Mouse (Mus musculus) limb, embryonic 14.5 days (tissue): ENCODE measurements around the gene Gpr3. TPM values are rescaled to one million over a fixed set of nuclear protein-coding genes. Genes with fewer than 3 reads are reported as not detected.

Experiments used
- ATAC-seq: fragments of 200-750 bp; cut with Nextera tagmentation; 2 replicates; pipeline ENCODE4 v1.8.0; 2017; ENCODE audit warnings: low read depth, moderate number of reproducible peaks, moderate TSS enrichment; ENCODE audit not compliant: low FRiP score
- DNase-seq: peaks from one replicate; pipeline ENCODE4 v3.0.0-alpha.2; 2015; ENCODE audit warnings: low spot score
- H3K27ac ChIP-seq: fragments of 300-500 bp; sonication (generic); replicated peaks from 2 replicates; pipeline ENCODE4 v1.5.1; 2014; ENCODE audit warnings: low read depth, mild to moderate bottlenecking, low read length, moderate library complexity, mixed read lengths
- H3K27me3 ChIP-seq: fragments of 300-500 bp; sonication (generic); 2 replicates; pipeline ENCODE4 v1.6.1; 2014; ENCODE audit warnings: low read length, mixed read lengths; ENCODE audit not compliant: control insufficient read depth, insufficient read depth
- H3K36me3 ChIP-seq: fragments of 300-500 bp; sonication (generic); 2 replicates; pipeline ENCODE4 v1.6.1; 2014; ENCODE audit warnings: mild to moderate bottlenecking, low read length, moderate library complexity, mixed read lengths; ENCODE audit not compliant: control insufficient read depth, insufficient read depth
- H3K4me1 ChIP-seq: fragments of 300-500 bp; sonication (generic); 2 replicates; pipeline ENCODE4 v1.6.1; 2014; ENCODE audit warnings: antibody characterized with exemption, low read length, mixed read lengths; ENCODE audit not compliant: control insufficient read depth, insufficient read depth
- H3K4me2 ChIP-seq: fragments of 300-500 bp; sonication (generic); replicated peaks from 2 replicates; pipeline ENCODE4 v1.6.1; 2014; ENCODE audit warnings: low read depth, mild to moderate bottlenecking, low read length, moderate library complexity; ENCODE audit not compliant: severe bottlenecking
- H3K4me3 ChIP-seq: fragments of 300-500 bp; sonication (generic); replicated peaks from 2 replicates; pipeline ENCODE4 v1.5.1; 2014; ENCODE audit warnings: low read length
- H3K9ac ChIP-seq: fragments of 300-500 bp; sonication (generic); 2 replicates; pipeline ENCODE4 v1.6.1; 2014; ENCODE audit warnings: mild to moderate bottlenecking, low read depth, low read length, moderate library complexity; ENCODE audit not compliant: severe bottlenecking
- H3K9me3 ChIP-seq: fragments of 300-500 bp; sonication (generic); 2 replicates; pipeline ENCODE4 v1.6.1; 2016; ENCODE audit warnings: low read length; ENCODE audit not compliant: control insufficient read depth
- POLR2A ChIP-seq: fragments of 200-500 bp; IDR thresholded peaks from 2 replicates; pipeline ENCODE4 v1.8.0; 2012; ENCODE audit warnings: inconsistent platforms, mild to moderate bottlenecking, moderate library complexity, borderline replicate concordance; ENCODE audit not compliant: insufficient read depth, insufficient read length; ENCODE audit errors: extremely low read depth
- WGBS: fragments of 180-500 bp; shearing (Covaris S2); extraction: QIAGEN DNeasy Blood & Tissue Kit; methylation state at CpG from one replicate; pipeline ENCODE4 v1.1.7; 2014; 5-methylcytosine and 5-hydroxymethylcytosine counted together
- polyA plus RNA-seq, 2 experiments: library from polyadenylated mRNA; depleted of rRNA in 1 of 2; stranded (reverse) in 1 of 2; unstranded in 1 of 2; fragments of >200 nt; fragmentation: Nextera tagmentation in 1 of 2; extraction: Ambion mirVana in 1 of 2; gene quantifications; 2 replicates each; pipeline versions ENCODE4 v1.2.1 to v1.2.3; 2012 to 2014

The Gpr3 gene
- polyA plus RNA-seq, 2 experiments = 0.22 to 0.84 TPM

- Histone ChIP-seq H3K4me2 (peak overlapping the region; percentile 99), H3K27me3 (peaks cover 18% of the 10 kb centered on the region), H3K4me3 (peak overlapping the region; percentile 65), H3K9me3 (no peaks in the 10 kb centered on the region), H3K9ac (no peak overlapping the region), H3K27ac (no peak overlapping the region), H3K36me3 (no peaks in the 10 kb centered on the region), H3K4me1 (peaks cover 21% of the 10 kb centered on the region)
- WGBS = 0% methylated on average over 9 of the region's 9 CpGs
- DNase-seq (no peak), ATAC-seq (no peak)
- no peak for TF ChIP-seq POLR2A
Observed at GRCm38 (mm10) chr4:133213268-133213590, 893 bp upstream of the Gpr3 start.

- peaks cover 21% of the 10 kb centered on the region for H3K4me1 ChIP-seq
- no peak for TF ChIP-seq POLR2A
Observed at GRCm38 (mm10) chr4:133212562-133213267, 379 bp upstream of the Gpr3 start.

GRCm38 (mm10) chr4:133210788-133211390 is 1.4 kb downstream of the Gpr3 start:
- TF ChIP-seq POLR2A = no peak
- Histone ChIP-seq H3K36me3 (no peaks in the 10 kb centered on the region), H3K4me3 (no peak overlapping the region), H3K4me1 (peaks cover 21% of the 10 kb centered on the region), H3K27me3 (peaks cover 18% of the 10 kb centered on the region), H3K9ac (no peak overlapping the region), H3K9me3 (no peaks in the 10 kb centered on the region), H3K4me2 (no peak overlapping the region), H3K27ac (no peak overlapping the region)
- ATAC-seq = no peak
- 86% methylated on average over 19 of the region's 19 CpGs for WGBS
- DNase-seq = no peak

More at GRCm38 (mm10) chr4:133212562-133213267, 379 bp upstream of the Gpr3 start:
- DNase-seq (peak; percentile 77), ATAC-seq (peak; percentile 83)
- Histone ChIP-seq H3K27ac (no peak overlapping the region), H3K27me3 (peaks cover 18% of the 10 kb centered on the region), H3K9ac (peak overlapping the region; percentile 64; the same call in 1 of the 2 replicates), H3K4me3 (peak overlapping the region; percentile 65), H3K36me3 (no peaks in the 10 kb centered on the region), H3K9me3 (no peaks in the 10 kb centered on the region), H3K4me2 (peak overlapping the region; percentile 99)
- WGBS = 3% methylated on average over 36 of the region's 44 CpGs

- no peak overlapping the region for H3K4me2 ChIP-seq
- 92% methylated on average over 24 of the region's 24 CpGs for WGBS
- DNase-seq = no peak
- no peaks in the 10 kb centered on the region for H3K36me3 ChIP-seq
- H3K27me3 ChIP-seq = peaks cover 18% of the 10 kb centered on the region
- peaks cover 21% of the 10 kb centered on the region for H3K4me1 ChIP-seq
- no peak overlapping the region for H3K9ac ChIP-seq
- H3K9me3 ChIP-seq = no peaks in the 10 kb centered on the region
- H3K4me3 ChIP-seq = no peak overlapping the region
- no peak for ATAC-seq
- TF ChIP-seq POLR2A = no peak
- H3K27ac ChIP-seq = no peak overlapping the region
Observed at GRCm38 (mm10) chr4:133210023-133210787, 2.1 kb downstream of the Gpr3 start.

GRCm38 (mm10) chr4:133209366-133209765 is 3.0 kb downstream of the Gpr3 start:
- H3K4me2 ChIP-seq = no peak overlapping the region
- H3K36me3 ChIP-seq = no peaks in the 10 kb centered on the region
- DNase-seq (peak; percentile 78), ATAC-seq (no peak)
- no peak overlapping the region for H3K9ac ChIP-seq
- H3K9me3 ChIP-seq = no peaks in the 10 kb centered on the region
- no peak for TF ChIP-seq POLR2A
- H3K4me1 ChIP-seq = peaks cover 25% of the 10 kb centered on the region
- no peak overlapping the region for H3K4me3 ChIP-seq
- 3% methylated on average over 11 of the region's 11 CpGs for WGBS
- peaks cover 18% of the 10 kb centered on the region for H3K27me3 ChIP-seq
- H3K27ac ChIP-seq = no peak overlapping the region
